Mouse (Mus musculus) hematopoietic stem cell, adult 5-6 weeks (primary cell): ENCODE measurements at regions not wholly inside any gene's neighbourhood (a gene's known extent, or its start where the extent isn't known, plus 50 kb on each side); places are given as distances from the start of the nearest gene placed in this dataset.
"Not testable (repeated sequence)": the region's sequence is repeated elsewhere in the genome, so short reads cannot be mapped to it uniquely, and the experiment has no call there.

Source experiments
- ATAC-seq, 2 experiments: fragments of 125-278 bp in 1 of 2; replicated peaks in 1 of 2; 2 replicates each; pipeline ENCODE4 v1.8.0; 2016 to 2017; ENCODE audit warnings: inconsistent platforms in 2 of 2, mild to moderate bottlenecking in 2 of 2, moderate number of reproducible peaks in 2 of 2, low read depth in 1 of 2, moderate TSS enrichment in 1 of 2; ENCODE audit not compliant: low FRiP score in 2 of 2, poor library complexity in 2 of 2, severe bottlenecking in 2 of 2, insufficient read depth in 1 of 2, low TSS enrichment in 1 of 2

GRCm38 (mm10) chr16:42592321-42592720 is 251.9 kb upstream of the Gap43 start:
- no peak for ATAC-seq

- no peak for ATAC-seq
Observed at GRCm38 (mm10) chr16:42591530-42591929, 251.1 kb upstream of the Gap43 start.

GRCm38 (mm10) chr16:42586196-42586595 is 245.7 kb upstream of the Gap43 start:
- no peak for ATAC-seq

- ATAC-seq = no peak
Observed at GRCm38 (mm10) chr16:42575517-42575946, 235.1 kb upstream of the Gap43 start.

GRCm38 (mm10) chr16:42574978-42575377 is 234.5 kb upstream of the Gap43 start:
- ATAC-seq = no peak

- no peak for ATAC-seq
Observed at GRCm38 (mm10) chr16:42570246-42570996, 230.0 kb upstream of the Gap43 start.

GRCm38 (mm10) chr16:42569335-42569734 is 228.9 kb upstream of the Gap43 start:
- ATAC-seq = no peak

GRCm38 (mm10) chr16:42549591-42549990 is 209.1 kb upstream of the Gap43 start:
- no peak for ATAC-seq

GRCm38 (mm10) chr16:42546229-42547163 is 206.0 kb upstream of the Gap43 start:
- ATAC-seq = no peak

GRCm38 (mm10) chr16:42517321-42517720 is 176.9 kb upstream of the Gap43 start:
- ATAC-seq = no peak

- ATAC-seq = no peak
Observed at GRCm38 (mm10) chr16:42515929-42516328, 175.5 kb upstream of the Gap43 start.

- no peak for ATAC-seq
Observed at GRCm38 (mm10) chr16:42505107-42505506, 164.7 kb upstream of the Gap43 start.

GRCm38 (mm10) chr16:42501713-42502112 is 161.3 kb upstream of the Gap43 start:
- ATAC-seq = no peak

- ATAC-seq = not testable (repeated sequence)
Observed at GRCm38 (mm10) chr16:42501109-42501508, 160.7 kb upstream of the Gap43 start.

- no peak for ATAC-seq
Observed at GRCm38 (mm10) chr16:42499514-42499913, 159.1 kb upstream of the Gap43 start.

GRCm38 (mm10) chr16:42498368-42498767 is 157.9 kb upstream of the Gap43 start:
- no peak for ATAC-seq

GRCm38 (mm10) chr16:42493596-42493995 is 153.1 kb upstream of the Gap43 start:
- ATAC-seq = no peak

GRCm38 (mm10) chr16:42488745-42489144 is 148.3 kb upstream of the Gap43 start:
- ATAC-seq = no peak
